Mouse (Mus musculus) thymus, adult 18-20 months (tissue): ENCODE results near the gene Gm6588.
"Not testable (repeated sequence)": the region's sequence is repeated elsewhere in the genome, so short reads cannot be mapped to it uniquely, and the experiment has no call there.

Experiments used
- DNase-seq, 2 experiments: peaks; one replicate each; pipeline ENCODE4 v3.0.0; 2022; ENCODE audit warnings: mixed read lengths in 2 of 2

Gm6588 gene

GRCm38 (mm10) chr5:112448747-112449440 lies at the start of gene Gm6588:
Gm6588 (plus strand) TSS chr5:112449426.
- DNase-seq = no peak

DNA sequence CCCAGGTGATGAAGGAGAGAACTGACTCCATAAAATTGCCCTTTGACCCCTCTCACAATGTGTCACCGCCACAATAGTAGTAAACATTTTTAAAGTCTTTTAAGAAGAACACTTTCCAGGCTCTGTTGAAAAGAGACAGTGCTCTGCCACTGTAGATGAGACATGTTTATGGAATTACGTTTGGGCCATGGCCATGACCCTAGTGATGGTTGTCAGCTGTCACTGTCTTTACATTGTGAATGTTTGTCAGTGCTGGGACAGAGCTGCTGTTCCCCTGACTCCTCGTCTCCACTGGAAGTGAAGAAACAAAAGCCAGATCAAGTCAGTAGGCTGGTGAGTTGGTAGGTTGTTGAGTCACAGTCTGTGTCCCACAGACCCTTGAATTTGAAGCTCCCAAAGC lies 46.8 kb upstream of the Gm6588 start:
- no peak for DNase-seq

GRCm38 (mm10) chr5:112406017-112406416 lies 43.2 kb upstream of the Gm6588 start:
- DNase-seq = no peak

DNA sequence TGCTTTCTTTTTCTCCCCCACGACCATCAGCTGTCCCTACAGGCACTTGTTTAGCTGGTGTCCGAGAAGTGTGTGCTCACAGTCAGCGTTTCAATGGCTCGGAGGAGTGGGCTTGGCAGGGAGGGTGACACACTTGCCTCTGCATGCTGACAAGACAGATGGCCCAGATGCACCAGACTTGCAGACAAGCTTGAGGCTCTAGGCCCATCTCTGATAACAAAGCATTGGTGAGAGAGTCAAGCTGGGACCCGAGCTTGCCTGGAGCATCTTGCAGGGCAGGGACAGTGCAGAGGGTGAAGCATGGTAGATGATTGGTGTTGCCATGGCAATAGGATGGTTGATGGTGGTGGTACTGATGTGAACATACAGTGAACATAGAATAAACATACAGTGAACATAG lies 40.0 kb upstream of the Gm6588 start:
- no peak for DNase-seq

GRCm38 (mm10) chr5:112411072-112411471 lies 38.2 kb upstream of the Gm6588 start:
- no peak for DNase-seq

DNA sequence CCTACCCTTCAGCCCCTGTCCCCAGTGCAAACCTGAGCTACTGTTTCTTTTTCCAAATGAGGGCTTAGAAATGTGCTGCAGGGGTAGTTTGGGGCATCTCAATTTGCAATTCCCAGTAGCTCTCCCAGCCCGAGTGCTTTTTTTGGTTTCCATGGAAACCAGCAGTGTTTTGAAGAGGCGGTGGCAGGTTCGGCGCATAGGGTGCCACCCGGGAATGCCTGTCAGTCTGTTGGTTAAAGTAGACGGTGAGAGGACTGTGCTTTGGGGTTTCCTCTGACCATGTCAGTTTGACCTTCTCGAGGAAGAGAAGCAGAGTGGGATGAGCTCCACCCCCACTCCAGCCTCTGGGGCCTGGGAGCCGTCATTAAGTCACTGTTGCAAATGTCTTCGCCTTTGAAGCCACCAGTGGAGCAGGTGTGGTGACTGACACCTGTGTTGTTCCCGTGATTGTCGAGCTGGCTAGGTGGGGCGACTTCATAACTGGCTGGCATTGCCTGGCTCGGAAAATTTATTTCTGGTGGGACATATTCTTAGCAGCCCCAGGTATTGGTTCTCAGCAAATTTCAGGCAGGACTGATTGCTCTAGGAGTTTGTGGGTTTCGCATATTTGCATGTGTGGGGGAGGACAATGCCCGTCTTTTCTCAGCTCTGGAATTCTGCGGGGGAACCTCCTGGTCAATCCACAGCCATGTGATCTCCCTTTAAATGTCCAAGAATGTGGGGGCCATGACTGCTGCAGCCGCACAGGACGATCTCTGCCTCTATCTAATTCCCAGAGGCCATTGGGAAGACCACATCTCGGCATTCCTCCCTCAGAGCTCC lies 37.5 kb upstream of the Gm6588 start:
- no peak for DNase-seq

DNA sequence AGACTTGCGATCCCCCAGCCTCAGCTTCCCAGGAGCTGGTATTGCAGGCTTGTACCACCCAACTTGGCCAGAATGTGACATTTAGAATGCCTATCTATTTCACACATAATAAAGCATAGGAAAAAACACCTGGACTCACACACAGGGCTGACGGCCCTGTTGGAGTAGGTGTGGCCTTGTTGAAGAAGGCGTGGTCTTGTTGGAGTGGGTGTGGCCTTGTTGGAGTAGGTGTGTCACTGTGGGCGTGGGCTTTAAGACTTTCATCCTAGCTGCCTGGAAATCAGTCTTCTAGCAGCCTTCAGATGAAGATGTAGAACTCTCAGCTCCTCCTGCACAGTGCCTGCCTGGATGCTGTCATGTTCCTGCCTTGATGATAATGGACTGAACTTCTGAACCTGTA lies 36.4 kb upstream of the Gm6588 start:
- DNase-seq = not testable (repeated sequence)

DNA sequence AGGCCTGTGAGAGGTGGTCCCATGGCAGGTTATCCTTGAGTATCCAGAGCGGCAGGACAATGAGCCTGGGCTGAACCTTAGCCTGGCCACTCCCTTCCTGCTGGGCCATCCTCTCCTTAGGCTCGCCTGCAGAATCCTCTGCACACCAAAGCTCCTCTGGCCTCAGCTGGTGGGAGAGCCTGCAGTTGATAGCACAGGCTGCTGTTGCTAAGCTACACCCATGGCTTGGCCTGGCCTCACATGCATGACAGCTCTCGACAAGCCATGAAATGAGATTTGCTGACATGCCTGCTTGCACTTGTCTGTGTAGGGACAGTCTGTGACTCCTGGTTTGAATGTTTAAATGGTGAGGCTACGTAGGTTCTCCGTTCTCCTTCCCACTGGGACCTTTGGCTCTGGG lies 32.6 kb upstream of the Gm6588 start:
- DNase-seq = no peak

GRCm38 (mm10) chr5:112418023-112418422 lies 31.2 kb upstream of the Gm6588 start:
- DNase-seq = no peak

GRCm38 (mm10) chr5:112419535-112419934 lies 29.7 kb upstream of the Gm6588 start:
- DNase-seq = no peak

- DNase-seq = no peak
Observed at GRCm38 (mm10) chr5:112426635-112427034, 22.6 kb upstream of the Gm6588 start.

- no peak for DNase-seq
Observed at GRCm38 (mm10) chr5:112427283-112427682, 21.9 kb upstream of the Gm6588 start.

DNA sequence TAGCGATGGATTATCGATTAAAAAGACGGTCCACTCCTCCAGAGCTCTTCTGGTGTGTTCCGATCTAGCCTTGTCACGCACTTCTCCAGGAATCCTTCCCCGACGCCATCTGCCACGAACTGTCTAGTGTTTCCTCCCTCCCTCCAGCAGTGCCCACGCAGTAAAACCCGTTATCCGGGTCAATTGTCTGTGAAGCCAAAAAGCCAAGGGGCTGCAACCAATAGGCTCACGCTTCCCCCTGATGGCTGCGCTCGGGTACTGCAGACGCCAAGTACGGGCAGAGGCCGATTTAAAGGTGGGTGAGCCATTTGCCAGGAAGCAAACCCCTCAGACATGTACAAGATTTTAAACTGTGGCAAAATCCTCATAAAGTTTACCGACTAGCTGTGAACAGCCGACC lies 20.3 kb upstream of the Gm6588 start:
- no peak for DNase-seq

GRCm38 (mm10) chr5:112431120-112431775 lies 18.0 kb upstream of the Gm6588 start:
- no peak for DNase-seq

- no peak for DNase-seq
Observed at GRCm38 (mm10) chr5:112432033-112432432, 17.2 kb upstream of the Gm6588 start.

GRCm38 (mm10) chr5:112433004-112433403 lies 16.2 kb upstream of the Gm6588 start:
- DNase-seq = peak; percentile 25

DNA sequence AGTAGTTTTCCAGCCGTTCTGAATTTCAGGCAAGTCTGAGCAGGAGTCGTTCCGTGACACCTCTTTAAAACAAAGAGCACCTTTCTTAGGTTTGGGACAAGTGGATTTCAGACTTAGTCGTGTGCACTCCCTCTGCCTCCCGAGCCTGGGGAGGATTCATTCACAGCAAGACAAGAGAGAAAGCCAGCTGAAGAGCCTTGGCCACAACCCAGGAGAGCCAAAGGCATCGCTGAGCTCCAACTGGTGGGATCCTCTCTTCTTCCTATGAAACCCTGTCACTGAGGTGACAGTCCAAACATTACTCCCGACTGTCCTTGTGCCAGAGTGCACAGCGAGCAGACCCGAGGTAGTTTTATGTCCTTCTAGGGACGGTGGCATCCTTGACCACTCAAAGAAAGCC lies 10.7 kb upstream of the Gm6588 start:
- no peak for DNase-seq

- DNase-seq = no peak
Observed at GRCm38 (mm10) chr5:112453088-112453487, 3.9 kb downstream of the Gm6588 start.

- DNase-seq = no peak
Observed at GRCm38 (mm10) chr5:112454966-112455555, 5.8 kb downstream of the Gm6588 start.

- DNase-seq = no peak
Observed at GRCm38 (mm10) chr5:112459903-112460302, 10.7 kb downstream of the Gm6588 start.

DNA sequence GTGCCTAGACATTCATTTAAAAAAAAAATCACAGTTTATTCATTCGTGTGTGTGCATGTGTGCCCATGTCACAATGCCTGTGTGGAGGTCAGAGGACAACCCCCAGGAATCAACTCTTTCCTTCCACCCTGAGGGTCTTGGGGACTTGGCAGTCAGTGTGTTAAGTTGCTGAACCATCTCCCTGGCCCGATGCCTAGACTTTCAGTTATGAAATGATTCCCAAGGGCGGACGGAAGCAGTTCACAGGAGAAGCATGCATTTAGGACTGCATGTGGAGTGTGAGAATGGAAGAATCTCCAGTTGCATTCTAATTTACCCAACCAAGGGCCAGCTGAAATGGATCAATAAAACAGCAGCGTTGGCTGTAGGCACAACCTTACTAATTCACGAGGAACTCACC lies 17.1 kb downstream of the Gm6588 start:
- no peak for DNase-seq

GRCm38 (mm10) chr5:112468986-112469581 lies 19.9 kb downstream of the Gm6588 start:
- DNase-seq = no peak

GRCm38 (mm10) chr5:112470144-112470543 lies 20.9 kb downstream of the Gm6588 start:
- no peak for DNase-seq
